Mouse (Mus musculus) C2C12 (cell line): ENCODE data around the gene Arhgef7.

Experiments used
- CTCF ChIP-seq: IDR thresholded peaks from one replicate; pipeline ENCODE4 v1.5.1; 2011; ENCODE audit not compliant: control insufficient read depth, insufficient read depth, insufficient read length
- MAX ChIP-seq: IDR thresholded peaks from one replicate; pipeline ENCODE4 v1.6.1; 2011; ENCODE audit warnings: mild to moderate bottlenecking, control low read depth
- USF1 ChIP-seq: IDR thresholded peaks from one replicate; pipeline ENCODE4 v1.6.1; 2011; ENCODE audit warnings: low read depth, mild to moderate bottlenecking, control low read depth, moderate library complexity

DNA sequence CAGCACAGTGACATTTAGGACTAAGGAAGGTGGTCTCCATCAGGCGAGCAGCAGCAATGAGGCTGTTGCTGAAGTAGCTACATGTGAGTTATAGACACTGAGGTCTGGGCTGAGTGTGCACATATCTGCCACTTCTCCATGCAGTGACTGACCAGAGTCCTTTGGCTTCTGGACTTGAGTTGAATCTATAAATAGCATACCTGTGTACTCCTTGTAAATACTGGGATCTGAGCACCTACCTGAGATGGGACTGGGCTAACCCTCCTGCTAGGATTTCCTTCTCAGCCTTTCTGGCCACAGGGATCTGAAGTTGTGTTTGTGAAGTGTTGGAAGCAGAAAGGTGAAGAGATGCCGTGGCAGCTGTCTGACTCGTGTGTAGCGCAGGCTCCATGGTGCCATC is 105.6 kb downstream of the Arhgef7 start:
- TF ChIP-seq CTCF (no peak), USF1 (no peak), MAX (no peak)
